Mouse (Mus musculus) ES-Bruce4 (cell line): Measurements from ENCODE around the gene Ino80d. TPM values are rescaled to one million over a fixed set of nuclear protein-coding genes. Genes with fewer than 3 reads are reported as not detected.

Experiments used
- H3K27ac ChIP-seq: 2 replicates; pipeline ENCODE4 v1.5.1; 2012; ENCODE audit warnings: low read length, inconsistent platforms; ENCODE audit not compliant: insufficient read depth
- H3K27me3 ChIP-seq: 2 replicates; pipeline ENCODE4 v1.6.1; 2012; ENCODE audit warnings: mild to moderate bottlenecking, low read length, inconsistent platforms; ENCODE audit not compliant: control insufficient read depth, poor library complexity, insufficient read depth, severe bottlenecking
- H3K36me3 ChIP-seq: 2 replicates; pipeline ENCODE4 v1.6.1; 2012; ENCODE audit warnings: inconsistent platforms, mild to moderate bottlenecking, low read length, moderate library complexity; ENCODE audit not compliant: control insufficient read depth, poor library complexity, insufficient read depth, severe bottlenecking
- H3K4me1 ChIP-seq: one replicate; pipeline ENCODE4 v1.8.1; 2011; ENCODE audit warnings: low read length; ENCODE audit not compliant: control insufficient read depth, insufficient read depth
- H3K4me3 ChIP-seq: 2 replicates; pipeline ENCODE4 v1.5.1; 2011; ENCODE audit warnings: low read depth, mild to moderate bottlenecking, low read length
- H3K9ac ChIP-seq: 2 replicates; pipeline ENCODE4 v1.6.1; 2012; ENCODE audit warnings: low read depth, mild to moderate bottlenecking, inconsistent platforms; ENCODE audit not compliant: poor library complexity, severe bottlenecking
- H3K9me3 ChIP-seq: replicated peaks from 2 replicates; pipeline ENCODE4 v1.6.1; 2012; ENCODE audit warnings: mild to moderate bottlenecking, low read length, inconsistent platforms; ENCODE audit not compliant: control insufficient read depth, poor library complexity, insufficient read depth, severe bottlenecking
- CTCF ChIP-seq: IDR thresholded peaks from one replicate; pipeline ENCODE4 v1.8.1; 2011; ENCODE audit warnings: low read depth, low read length
- EP300 ChIP-seq: IDR thresholded peaks from 2 replicates; pipeline ENCODE4 v1.6.1; 2011; ENCODE audit warnings: low read depth, low read length; ENCODE audit not compliant: insufficient read depth
- POLR2A ChIP-seq: IDR thresholded peaks from one replicate; pipeline ENCODE4 v1.8.1; 2011; ENCODE audit warnings: low read length; ENCODE audit not compliant: insufficient read depth
- polyA plus RNA-seq: library from polyadenylated mRNA; stranded (reverse); fragments of >200 nt; gene quantifications from 2 replicates; pipeline ENCODE4 v1.2.4, GENCODE M21; 2011; ENCODE audit warnings: low read depth; ENCODE audit not compliant: missing spikeins, insufficient read depth, insufficient read length

The Ino80d gene
- polyA plus RNA-seq, 1 experiment: 31.4 TPM

GRCm38 (mm10) chr1:62911426-62911825 lies 203.0 kb downstream of the Ino80d start:
- H3K9me3 ChIP-seq: no peaks in the 10 kb centered on the region
- no peak for TF ChIP-seq EP300
- no peak overlapping the region for H3K27ac ChIP-seq
- no peaks in the 10 kb centered on the region for H3K36me3 ChIP-seq
- H3K27me3 ChIP-seq: no peaks in the 10 kb centered on the region
- H3K4me1 ChIP-seq: no peaks in the 10 kb centered on the region
- H3K4me3 ChIP-seq: no peak overlapping the region
- H3K9ac ChIP-seq: no peak overlapping the region

- H3K27me3 ChIP-seq: no peaks in the 10 kb centered on the region
- TF ChIP-seq POLR2A (no peak), EP300 (no peak), CTCF (no peak)
- no peaks in the 10 kb centered on the region for H3K36me3 ChIP-seq
- H3K9ac ChIP-seq: no peak overlapping the region
- no peaks in the 10 kb centered on the region for H3K4me1 ChIP-seq
- no peak overlapping the region for H3K27ac ChIP-seq
- no peak overlapping the region for H3K4me3 ChIP-seq
- H3K9me3 ChIP-seq: no peaks in the 10 kb centered on the region
Measured at GRCm38 (mm10) chr1:62909126-62909525, 205.3 kb downstream of the Ino80d start.

DNA sequence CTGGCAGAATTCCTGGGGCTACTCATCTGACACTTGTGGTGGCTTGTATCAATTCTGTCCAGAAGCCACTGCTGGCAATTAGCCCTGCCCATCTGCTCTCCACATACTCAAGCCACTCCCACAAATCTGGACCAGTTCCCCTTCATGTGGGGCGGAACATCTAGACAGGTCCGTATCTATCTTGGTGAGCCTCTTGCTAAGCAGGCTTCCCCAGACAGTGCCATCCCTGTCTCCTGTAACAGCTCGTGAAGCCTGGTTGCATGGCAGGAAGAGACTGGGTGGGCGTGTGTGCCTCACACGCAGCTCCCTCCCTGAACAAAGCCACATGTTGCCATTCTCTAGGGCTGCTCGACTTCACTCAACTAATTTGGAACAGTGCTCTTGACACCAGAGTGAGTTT lies 206.0 kb downstream of the Ino80d start:
- Histone ChIP-seq H3K4me1 (no peaks in the 10 kb centered on the region), H3K27ac (no peak overlapping the region), H3K27me3 (no peaks in the 10 kb centered on the region), H3K9ac (no peak overlapping the region), H3K4me3 (no peak overlapping the region), H3K36me3 (no peaks in the 10 kb centered on the region), H3K9me3 (no peaks in the 10 kb centered on the region)
- TF ChIP-seq CTCF (no peak), EP300 (no peak), POLR2A (no peak)

Other genes with a start within 250 kb of the Ino80d start
- gene Eef1b2, start 62.2 kb upstream of the Ino80d start, polyA plus RNA-seq: 2,024 and 2,095 TPM in 2 replicates
- gene Ndufs1, start 62.2 kb upstream of the Ino80d start, polyA plus RNA-seq: 106 and 110 TPM in 2 replicates
- gene Gpr1, start 99.9 kb upstream of the Ino80d start, polyA plus RNA-seq: 0.35 and 0.61 TPM in 2 replicates
- gene Zdbf2, start 158.6 kb upstream of the Ino80d start, polyA plus RNA-seq: 35.7 and 38.2 TPM in 2 replicates